Mouse (Mus musculus) cerebellum, adult 2 months (tissue): ENCODE data around the gene Mcm2.

Experiments
- CTCF ChIP-seq: fragments of 200-500 bp; IDR thresholded peaks from 2 replicates; pipeline ENCODE4 v1.5.1; 2011; ENCODE audit warnings: low read depth, mild to moderate bottlenecking, control low read depth, low read length, moderate library complexity, borderline replicate concordance; ENCODE audit not compliant: insufficient read depth
- POLR2A ChIP-seq: fragments of 200-500 bp; IDR thresholded peaks from 2 replicates; pipeline ENCODE4 v1.6.1; 2011; ENCODE audit warnings: low read length, control low read depth, borderline replicate concordance; ENCODE audit not compliant: insufficient read depth

DNA sequence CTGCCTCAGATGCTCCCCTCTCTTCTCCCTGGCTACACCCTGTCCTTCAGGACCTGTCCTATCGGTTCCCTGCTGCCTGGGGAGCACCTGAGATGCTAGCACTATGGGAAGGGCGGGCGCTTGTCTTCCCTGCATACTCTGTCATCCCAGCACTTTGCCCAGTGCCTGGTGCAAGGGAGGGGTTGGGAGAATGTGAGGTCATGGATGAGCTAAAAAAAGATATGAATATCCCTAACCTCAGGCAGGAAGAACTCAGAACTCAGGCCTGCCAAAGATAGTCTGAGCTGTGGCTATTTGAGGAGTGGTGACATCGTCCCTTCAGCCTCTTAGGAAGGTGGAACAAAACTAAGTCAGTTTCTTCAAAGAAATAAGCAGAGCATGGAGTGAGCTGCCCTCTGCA lies 43.0 kb upstream of the Mcm2 start:
- TF ChIP-seq CTCF: no peak
- no peak for TF ChIP-seq POLR2A
